ENCODE assay signal across 8 mouse cellular contexts in the genomic region with DNA sequence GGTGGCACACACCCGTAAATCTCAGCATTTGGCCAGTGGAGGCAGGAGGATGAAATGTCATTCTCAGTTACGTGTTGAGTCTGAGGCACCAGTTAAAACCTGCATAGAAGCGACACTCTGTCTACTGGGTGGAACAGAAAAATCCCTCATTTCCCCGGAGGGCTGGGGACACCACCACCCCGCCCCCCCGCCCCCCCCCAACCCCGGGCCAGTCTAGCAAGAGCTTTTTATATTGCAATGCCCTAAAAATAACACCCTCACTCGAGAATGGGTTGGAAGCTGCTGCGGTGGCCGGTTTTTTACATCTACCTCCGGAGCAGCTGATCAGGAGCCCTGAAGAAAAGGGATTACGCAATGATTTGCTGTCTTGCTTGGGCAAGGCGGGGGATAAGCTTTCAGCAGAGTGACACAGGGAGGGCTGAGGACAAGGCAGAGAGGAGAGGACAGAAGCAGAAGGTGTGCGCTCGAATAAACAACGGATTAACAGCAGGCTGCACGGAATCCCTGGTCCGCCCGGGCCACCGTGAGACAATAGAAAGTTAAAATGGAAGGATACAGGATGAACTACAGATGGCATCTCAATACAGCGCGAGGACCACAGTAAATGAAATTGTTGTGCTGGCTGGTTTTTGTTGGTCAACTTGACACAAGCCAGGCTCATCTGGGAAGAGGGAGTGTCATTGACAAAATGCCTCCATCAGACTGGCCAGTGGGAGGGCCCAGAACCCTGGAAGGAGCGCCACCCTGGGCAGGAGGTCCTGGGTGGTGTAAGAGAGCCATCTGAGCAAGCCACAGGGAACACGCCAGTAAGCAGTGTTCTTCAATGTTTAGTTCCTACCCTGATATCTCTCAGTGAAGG. TPM values are rescaled to one million over a fixed set of nuclear protein-coding genes. Genes with fewer than 3 reads are reported as not detected.
DNase-seq lines count a peak whose midpoint lies in the region; ATAC-seq and TF ChIP-seq lines count a peak whose summit lies in the region.

No protein-coding gene starts in this region.

- H3K27ac ChIP-seq in embryonic fibroblast, embryonic 13.5 days (ENCODE audit: insufficient read depth, low read length) = no peak overlapping the region
- H3K27ac ChIP-seq in hindbrain, embryonic 12.5 days = peak overlapping the region; percentile 58

- no peaks in the 10 kb centered on the region for H3K9me3 ChIP-seq in hindbrain, embryonic 12.5 days (replicated peaks)

- no peaks in the 10 kb centered on the region for H3K4me1 ChIP-seq in embryonic fibroblast, embryonic 13.5 days (ENCODE audit: control insufficient read depth, insufficient read depth, low read length)
- peaks cover 13% of the 10 kb centered on the region; the same call in 1 of the 2 replicates for H3K4me1 ChIP-seq in hindbrain, embryonic 12.5 days

- 7% methylated on average over 23 of the region's 24 CpGs for WGBS in hindbrain, embryonic 12.5 days

- TF ChIP-seq POLR2A in embryonic fibroblast, embryonic 13.5 days (IDR thresholded peaks at IDR 0.05; ENCODE audit: low read depth, low read length) = no peak

- no peaks in the 10 kb centered on the region for H3K27me3 ChIP-seq in hindbrain, embryonic 12.5 days

- DNase-seq in gastrocnemius, adult 18-20 months (ENCODE audit: low spot score) = peak; percentile 31
- DNase-seq in gastrocnemius, postnatal 14 days = no peak
- peak; percentile 41 for DNase-seq in Muller cell, postnatal 12 days (ENCODE audit: inconsistent ontology term)
- DNase-seq in right cerebral cortex, postnatal 14 days = peak; percentile 22
- DNase-seq in spleen, postnatal 14 days (ENCODE audit: low spot score in 2 of 2) = no peak

- no peak for TF ChIP-seq CTCF in embryonic fibroblast, embryonic 13.5 days (IDR thresholded peaks at IDR 0.05; ENCODE audit: borderline replicate concordance, insufficient read depth, low read length)

- peak overlapping the region; percentile 23 for H3K4me3 ChIP-seq in embryonic fibroblast, embryonic 13.5 days (ENCODE audit: insufficient read depth, low read length)
- peak overlapping the region; percentile 30 for H3K4me3 ChIP-seq in hindbrain, embryonic 12.5 days

- ATAC-seq in hindbrain, embryonic 12.5 days (ENCODE audit: low FRiP score) = peak; percentile 71
- peak; percentile 83 for ATAC-seq in megakaryocyte, adult 5-6 weeks (ENCODE audit: poor library complexity, severe bottlenecking)

- H3K9ac ChIP-seq in hindbrain, embryonic 12.5 days = peak overlapping the region; percentile 57

- intact Hi-C loops in gastrocnemius, postnatal 14 days (cut with DNase I; ENCODE audit: low total_unique reads) = no loop called here

- H3K4me2 ChIP-seq in hindbrain, embryonic 12.5 days (replicated peaks) = peak overlapping the region; percentile 59

- H3K36me3 ChIP-seq in hindbrain, embryonic 12.5 days = no peaks in the 10 kb centered on the region

RNA-seq across cellular contexts. Expression of gene Dync1li1, which starts 15.7 kb away (rescaled TPM):
- total RNA-seq in gastrocnemius, adult 18-20 months (2021) = 10 to 100 TPM; 32.0 to 32.7 TPM
- 10 to 100 TPM; 31.3 to 34.1 TPM for total RNA-seq in gastrocnemius, postnatal 14 days (2021)
- polyA plus RNA-seq in embryonic fibroblast, embryonic 13.5 days (2011; ENCODE audit: insufficient read length, low read depth, missing spikeins) = 58.0 and 58.5 TPM in 2 replicates
- 124 and 125 TPM in 2 replicates for polyA plus RNA-seq in hindbrain, embryonic 12.5 days (2016; fragmentation: Nextera tagmentation; extraction: Ambion mirVana)
- 35.5 and 39.5 TPM in 2 replicates for total RNA-seq in megakaryocyte, adult 5-6 weeks (2015)
- total RNA-seq in megakaryocyte, adult 5-6 weeks (2017) = 59.1 and 60.7 TPM in 2 replicates

RNA-seq across cellular contexts. Expression of gene Cnot10, which starts 32.9 kb away (rescaled TPM):
- 10 to 100 TPM; 15.2 to 15.4 TPM for total RNA-seq in gastrocnemius, adult 18-20 months (2021)
- total RNA-seq in gastrocnemius, postnatal 14 days (2021) = 10 to 100 TPM; 15.3 to 15.4 TPM
- polyA plus RNA-seq in embryonic fibroblast, embryonic 13.5 days (2011; ENCODE audit: insufficient read length, low read depth, missing spikeins) = 32.2 and 38.6 TPM in 2 replicates
- polyA plus RNA-seq in hindbrain, embryonic 12.5 days (2016; fragmentation: Nextera tagmentation; extraction: Ambion mirVana) = 67.2 and 71.9 TPM in 2 replicates
- 14.3 and 14.7 TPM in 2 replicates for total RNA-seq in megakaryocyte, adult 5-6 weeks (2015)
- total RNA-seq in megakaryocyte, adult 5-6 weeks (2017) = 26.8 and 33.3 TPM in 2 replicates

RNA-seq across cellular contexts. Expression of gene Cmtm6, which starts 58.0 kb away (rescaled TPM):
- total RNA-seq in gastrocnemius, adult 18-20 months (2021) = 1 to 10 TPM; 5.8 to 7.4 TPM
- total RNA-seq in gastrocnemius, postnatal 14 days (2021) = 10 to 100 TPM; 11.2 to 14.2 TPM
- polyA plus RNA-seq in embryonic fibroblast, embryonic 13.5 days (2011; ENCODE audit: insufficient read length, low read depth, missing spikeins) = 17.6 and 17.8 TPM in 2 replicates
- 25.8 and 26.0 TPM in 2 replicates for polyA plus RNA-seq in hindbrain, embryonic 12.5 days (2016; fragmentation: Nextera tagmentation; extraction: Ambion mirVana)
- total RNA-seq in megakaryocyte, adult 5-6 weeks (2015) = 79.5 and 98.1 TPM in 2 replicates
- 120 and 124 TPM in 2 replicates for total RNA-seq in megakaryocyte, adult 5-6 weeks (2017)

Comparison
In these comparisons a context has a peak if more than half of its experiments do, and no peak if none do; other contexts are left out.
1. DNase-seq: peak in gastrocnemius, adult 18-20 months (single experiment), Muller cell, postnatal 12 days (single experiment) and right cerebral cortex, postnatal 14 days (single experiment); none in gastrocnemius, postnatal 14 days (single experiment) and spleen, postnatal 14 days (0 of 2).
2. RNA of gene Cmtm6, which starts 58.0 kb away (total RNA-seq): 79.5 to 124 TPM in megakaryocyte, adult 5-6 weeks; 11.2 to 14.2 TPM in gastrocnemius, postnatal 14 days and 5.8 to 7.4 TPM in gastrocnemius, adult 18-20 months; every median in the first group is over 4 times any median in the second.